Mouse (Mus musculus) Muller cell, postnatal 12 days (primary cell): Measurements from ENCODE around the gene Ccdc77.
"Not testable (repeated sequence)": the region's sequence is repeated elsewhere in the genome, so short reads cannot be mapped to it uniquely, and the experiment has no call there.

Experiments used
- DNase-seq: peaks from one replicate; pipeline ENCODE4 v3.0.0-alpha.2; 2015; ENCODE audit errors: inconsistent ontology term

Gene Ccdc77

DNA sequence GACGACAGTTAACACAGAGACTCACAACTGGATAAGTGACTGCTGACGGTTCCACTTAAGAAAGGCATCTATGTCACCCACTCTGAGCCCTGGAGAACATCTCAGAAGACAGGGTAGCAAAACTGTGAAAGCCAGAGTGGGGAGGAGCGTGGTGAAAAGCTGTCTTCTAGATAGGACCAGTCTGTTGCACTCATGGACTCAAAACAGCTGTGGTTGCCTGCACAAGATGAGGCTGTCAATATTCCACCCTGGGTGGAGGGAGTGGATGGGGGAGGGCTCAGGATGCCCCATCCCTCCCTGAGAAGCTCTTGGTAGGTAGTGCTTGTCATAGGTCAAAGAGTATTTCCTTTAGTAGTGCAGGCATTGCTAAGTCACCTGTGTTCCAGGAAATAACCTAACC, 54.4 kb downstream of the Ccdc77 start:
- DNase-seq: no peak

DNA sequence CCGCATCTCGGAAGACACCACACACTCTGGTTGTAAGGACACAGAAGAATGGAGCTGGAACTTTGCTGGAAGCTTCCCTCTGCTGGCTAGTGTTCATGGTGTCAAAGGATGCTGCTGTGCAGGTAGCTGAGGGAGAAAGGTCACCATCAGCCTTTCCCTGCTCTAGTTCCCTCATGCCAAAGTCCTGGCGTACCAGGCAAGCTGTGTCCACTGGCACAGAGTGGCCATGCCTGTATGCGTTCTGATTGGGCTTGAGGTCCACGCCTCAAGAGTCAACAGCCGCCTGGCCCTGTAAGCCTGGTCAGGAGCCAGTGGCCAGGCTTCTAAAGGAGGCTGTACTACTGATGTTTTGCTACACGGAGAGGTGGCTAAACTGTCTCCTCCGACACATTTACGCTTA, 54.8 kb downstream of the Ccdc77 start:
- DNase-seq: no peak

DNA sequence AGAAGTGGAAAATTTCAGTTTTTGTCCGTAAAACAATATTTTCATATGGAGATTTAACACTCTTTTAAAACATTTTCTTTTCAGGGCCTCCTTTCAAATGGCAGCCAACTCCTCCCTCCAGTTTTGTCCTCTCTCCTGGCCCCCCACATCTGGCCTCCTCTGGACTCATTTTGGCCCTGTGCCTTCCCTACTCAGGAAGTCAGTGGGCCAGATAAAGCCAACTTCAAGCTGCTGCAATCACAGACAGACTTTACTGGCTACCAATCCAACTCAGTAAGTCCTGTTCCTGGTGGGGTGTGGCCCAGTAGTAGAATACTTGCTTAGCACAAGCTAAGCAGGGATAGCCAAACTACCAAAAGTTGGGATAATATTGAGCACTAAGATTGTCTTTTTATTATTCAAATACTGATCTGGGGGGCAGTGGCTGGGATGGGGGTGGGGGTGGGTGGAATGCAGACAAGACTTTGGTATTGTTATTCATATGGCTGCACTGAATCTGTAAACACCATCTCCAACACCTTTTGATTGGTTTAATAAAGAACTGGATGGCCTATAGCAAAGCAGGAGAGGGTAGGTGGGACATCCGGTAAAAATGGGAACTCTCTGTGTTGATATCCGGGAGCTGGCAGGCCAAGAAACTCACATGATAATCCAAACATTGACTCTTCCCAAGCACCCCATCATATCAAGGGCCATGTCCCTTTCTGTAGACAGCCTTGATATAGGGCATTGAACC, 57.1 kb downstream of the Ccdc77 start:
- no peak for DNase-seq

DNA sequence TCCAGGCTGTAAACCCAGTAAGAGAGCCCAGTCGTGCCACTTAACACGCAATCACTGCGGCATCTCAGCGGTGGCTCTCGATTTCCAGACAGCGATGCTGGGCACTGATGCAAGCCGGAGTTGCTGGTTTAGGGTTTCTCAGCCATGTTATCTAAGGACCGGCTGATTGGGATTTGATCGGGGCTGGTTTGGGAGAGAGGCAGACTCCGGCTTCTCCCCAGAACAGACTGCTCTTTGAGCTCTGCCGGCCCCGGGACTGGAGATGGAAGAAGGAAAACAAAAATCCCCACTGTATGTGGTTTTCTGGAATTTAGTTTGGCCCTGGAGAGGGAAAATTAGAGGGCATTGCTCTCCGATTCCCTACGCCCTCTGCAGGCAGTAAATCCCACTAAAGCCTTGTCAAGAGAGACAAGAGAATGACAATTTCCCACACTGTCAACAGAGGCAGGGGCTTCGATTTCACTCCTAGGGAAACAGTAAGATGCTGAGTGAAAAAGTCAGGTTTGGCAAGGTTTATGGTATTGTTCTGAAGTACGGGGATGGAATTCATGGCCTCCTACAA, 61.3 kb downstream of the Ccdc77 start:
- DNase-seq: peak; percentile 74

DNA sequence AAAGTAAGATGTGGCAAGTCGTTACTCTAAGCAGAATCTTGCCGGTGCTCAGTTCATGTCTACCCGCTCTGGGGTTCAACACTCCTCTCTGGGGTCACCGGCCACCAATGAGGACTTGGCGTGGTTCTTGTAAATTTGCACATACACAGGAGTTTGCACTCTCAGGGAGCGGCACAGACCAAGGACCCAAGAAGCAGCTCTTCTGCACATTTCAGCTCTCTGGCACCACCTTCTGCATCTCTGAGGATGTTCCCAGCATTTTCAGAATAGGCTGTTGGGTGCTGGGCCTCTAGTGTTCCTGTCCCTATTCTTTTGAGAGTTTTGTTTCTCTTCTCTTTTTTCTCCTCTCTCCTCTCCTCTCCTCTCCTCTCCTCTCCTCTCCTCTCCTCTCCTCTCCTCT, 63.0 kb downstream of the Ccdc77 start:
- DNase-seq: peak; percentile 53

DNA sequence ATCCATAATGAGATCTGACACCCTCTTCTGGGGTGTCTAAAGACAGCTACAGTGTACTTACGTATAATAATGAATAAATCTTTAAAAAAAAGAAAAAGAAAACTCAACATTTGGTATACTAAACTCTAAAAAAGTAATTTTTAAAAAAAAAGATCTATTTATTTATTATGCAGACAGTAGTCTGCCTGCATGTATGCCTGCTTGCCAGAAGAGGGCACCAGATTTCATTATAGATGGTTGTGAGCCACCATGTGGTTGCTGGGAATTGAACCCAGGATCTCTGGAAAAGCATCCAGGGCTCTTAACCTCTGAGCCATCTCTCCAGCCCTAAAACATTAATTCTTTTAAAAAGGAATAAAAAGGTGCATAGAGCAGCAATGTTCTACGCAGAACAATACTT, 67.6 kb downstream of the Ccdc77 start:
- DNase-seq: not testable (repeated sequence)

DNA sequence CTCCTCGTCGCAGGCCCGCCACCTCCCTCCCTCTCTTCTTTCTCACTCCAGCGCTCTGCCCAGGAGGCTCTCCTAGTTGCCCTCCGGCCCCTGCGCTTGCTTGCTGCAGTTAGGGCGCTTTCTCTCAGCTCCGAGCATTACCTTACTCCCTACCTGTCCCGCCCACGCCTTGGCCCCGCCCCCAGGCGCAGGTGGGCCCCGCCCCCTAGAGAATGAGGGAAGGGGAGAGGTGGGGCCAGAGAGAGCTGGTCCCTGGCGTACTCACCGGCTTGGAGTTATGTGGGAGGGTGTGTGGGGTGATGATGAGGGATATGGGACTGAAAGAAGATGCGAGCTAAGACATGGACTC, 69.4 kb downstream of the Ccdc77 start:
- no peak for DNase-seq

DNA sequence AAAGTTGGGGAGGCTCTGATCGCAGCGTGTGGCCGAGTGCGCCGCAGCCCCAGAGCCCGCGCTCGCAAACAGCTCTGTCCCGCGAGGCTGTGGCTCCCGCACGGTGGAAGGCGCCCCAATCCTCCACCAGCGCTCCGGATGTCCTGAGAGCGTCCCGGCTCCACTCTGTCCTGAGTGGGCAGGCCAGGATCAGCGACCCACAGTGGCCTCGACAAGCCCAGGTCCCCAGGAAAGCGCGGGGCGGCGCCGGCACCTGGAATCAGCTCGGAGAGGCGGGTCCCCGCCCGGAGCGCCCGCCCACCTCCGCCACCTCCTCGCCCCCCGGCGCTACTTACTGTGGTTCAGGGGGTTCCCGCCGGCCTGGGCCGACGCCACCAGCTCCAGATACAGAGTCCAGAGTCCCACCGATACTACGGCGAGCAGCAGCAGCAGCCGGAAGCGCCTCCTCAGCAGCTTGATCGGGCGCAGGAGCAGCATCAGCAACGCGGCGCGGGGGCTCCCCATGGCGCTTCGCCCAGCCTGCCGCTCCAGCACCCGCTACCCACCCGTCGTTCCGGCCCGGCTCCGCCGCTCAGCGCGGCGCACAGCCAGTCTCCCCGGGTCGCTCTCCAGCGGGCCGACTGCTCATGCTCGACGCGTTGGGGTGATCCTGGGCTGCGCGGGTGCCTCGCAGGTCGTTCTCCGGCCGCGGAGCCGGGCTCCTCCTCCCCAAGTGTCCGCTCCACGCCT, 70.0 kb downstream of the Ccdc77 start, which contains the start of the genes D330020A13Rik and B4galnt3:
D330020A13Rik (plus strand) TSS at position 309 of the 729 bp plus-strand sequence.
B4galnt3 (minus strand) TSS at position 504 of the 729 bp plus-strand sequence.
- DNase-seq: peak; percentile 50

DNA sequence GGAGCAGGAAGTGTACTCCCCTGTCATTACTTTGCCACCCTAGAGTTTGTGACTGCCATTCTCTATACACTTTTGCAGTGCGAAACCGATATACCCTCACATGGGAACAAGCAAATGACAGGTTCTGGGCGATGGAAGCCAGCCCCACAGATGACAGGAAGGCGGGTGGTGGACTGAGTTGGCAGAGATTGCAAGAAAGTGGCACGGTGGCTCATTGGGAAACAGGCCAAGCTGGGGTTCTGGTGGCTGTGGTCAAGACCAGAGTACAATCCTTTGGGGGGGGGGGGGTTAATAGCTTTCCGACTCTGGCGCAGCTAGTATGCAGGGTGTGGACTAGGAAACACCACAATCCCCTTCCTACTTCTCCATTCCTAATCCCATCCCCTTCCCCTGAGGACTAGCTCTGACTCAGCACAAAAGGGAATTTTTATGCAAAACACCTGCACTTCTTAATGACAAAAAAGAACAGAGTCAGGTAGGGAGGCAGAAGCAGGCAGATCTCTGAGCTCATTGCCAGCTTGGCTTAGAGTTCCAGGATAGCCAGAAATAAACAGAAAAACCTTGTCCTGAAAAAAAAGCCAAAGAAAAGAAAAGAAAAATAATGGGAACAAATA, 72.7 kb downstream of the Ccdc77 start:
- DNase-seq: no peak

DNA sequence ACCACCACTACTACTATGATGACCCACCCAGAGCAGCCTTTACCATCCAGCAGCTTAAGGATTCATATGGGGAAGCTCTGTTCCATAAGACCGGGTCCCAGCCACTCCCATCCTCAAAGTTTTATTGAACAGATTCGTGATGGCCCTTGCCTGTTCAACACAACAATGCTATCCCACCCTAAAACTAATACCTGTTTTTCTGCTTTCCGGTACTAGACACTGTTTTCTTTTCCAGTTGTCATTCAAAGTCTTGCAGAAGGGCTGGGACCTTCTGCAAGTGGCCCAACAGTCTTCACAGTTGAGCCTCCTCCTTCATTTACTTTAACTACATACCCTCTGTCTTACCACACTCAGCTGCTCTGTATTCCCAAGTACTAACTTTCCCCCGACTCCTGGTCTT, 74.7 kb downstream of the Ccdc77 start:
- no peak for DNase-seq

DNA sequence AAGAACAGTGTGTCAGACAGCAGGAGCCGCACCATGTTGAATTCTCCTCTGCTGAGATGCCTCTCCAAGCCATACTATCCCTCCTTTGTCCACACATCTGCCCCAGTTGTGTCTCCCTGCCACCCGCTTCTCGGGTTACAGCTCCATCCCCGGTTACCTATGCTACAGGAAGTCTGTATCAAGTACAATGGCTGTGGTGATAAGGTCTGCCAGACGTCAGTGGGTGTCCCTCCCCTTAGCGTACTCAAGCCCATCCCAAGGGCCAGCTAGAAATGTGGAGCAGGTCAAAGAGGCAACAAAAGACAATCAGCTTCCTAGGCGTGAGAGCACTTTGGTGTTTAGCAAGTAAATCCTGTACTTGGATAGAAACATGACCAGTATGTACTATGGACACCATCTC, 75.6 kb downstream of the Ccdc77 start:
- DNase-seq: no peak

DNA sequence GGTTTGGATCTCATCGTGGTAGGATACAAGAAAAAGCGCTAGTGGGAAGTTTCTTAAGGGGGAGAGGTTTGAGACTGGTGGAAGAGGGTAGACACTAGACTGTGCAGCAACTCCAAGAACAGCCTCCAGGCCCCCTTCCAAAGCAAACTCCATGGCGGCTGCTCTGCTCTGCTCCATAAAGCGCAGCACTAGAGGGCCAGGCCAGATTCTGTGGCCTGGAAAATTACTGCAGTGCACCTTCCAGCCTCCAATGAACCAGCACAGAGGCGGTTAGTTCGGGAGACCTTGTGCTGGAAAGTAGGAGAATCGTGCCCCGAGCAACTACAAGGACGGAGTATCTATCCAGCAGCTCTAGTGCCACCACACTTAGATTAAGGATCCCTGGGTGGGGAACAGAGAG, 76.9 kb downstream of the Ccdc77 start:
- DNase-seq: no peak

DNA sequence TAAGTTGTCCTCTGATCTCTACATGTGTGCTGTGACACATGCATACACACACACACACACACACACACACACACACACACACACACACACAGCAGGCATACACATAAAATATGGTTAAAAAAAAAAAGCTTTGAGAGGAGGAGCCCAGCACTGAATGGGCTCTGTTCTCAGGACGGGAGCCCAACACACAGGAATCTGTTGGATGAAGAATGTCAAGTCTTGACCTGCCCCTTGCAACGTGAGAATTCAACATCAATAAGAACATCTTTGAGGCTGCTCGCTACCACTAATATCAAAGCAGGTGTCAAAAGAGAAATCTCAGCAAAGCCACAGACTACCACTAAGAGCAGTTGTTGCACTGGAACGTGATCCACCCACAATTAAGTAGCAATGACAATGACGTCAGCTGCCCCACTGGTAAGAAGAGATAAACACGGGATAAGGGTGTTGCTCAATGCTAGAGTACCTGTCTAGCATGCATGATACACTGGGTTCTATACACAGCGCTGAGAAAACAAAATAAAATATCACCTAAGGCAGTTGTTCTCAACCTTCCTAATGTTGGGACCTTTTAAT, 87.2 kb downstream of the Ccdc77 start:
- DNase-seq: no peak

DNA sequence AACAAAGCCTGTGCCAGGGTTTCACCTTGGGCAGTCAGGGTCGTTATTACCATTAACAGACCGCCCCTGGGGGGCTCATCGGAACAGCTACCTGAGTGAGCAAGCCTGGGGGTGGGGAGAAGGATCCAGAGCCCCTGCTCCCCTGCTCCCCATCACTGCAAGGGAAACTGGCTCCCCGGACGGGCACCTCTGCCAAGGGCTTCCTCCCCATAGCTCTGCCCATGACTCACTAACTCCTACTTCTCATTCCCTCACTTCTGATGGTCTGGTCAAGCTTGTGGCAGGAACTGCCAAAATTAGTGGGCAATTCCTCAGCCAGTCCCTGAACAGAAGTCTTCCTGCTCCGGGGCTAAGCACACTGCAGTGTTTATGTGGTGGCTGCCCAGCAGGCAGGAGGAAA, 88.9 kb downstream of the Ccdc77 start:
- peak; percentile 47 for DNase-seq

DNA sequence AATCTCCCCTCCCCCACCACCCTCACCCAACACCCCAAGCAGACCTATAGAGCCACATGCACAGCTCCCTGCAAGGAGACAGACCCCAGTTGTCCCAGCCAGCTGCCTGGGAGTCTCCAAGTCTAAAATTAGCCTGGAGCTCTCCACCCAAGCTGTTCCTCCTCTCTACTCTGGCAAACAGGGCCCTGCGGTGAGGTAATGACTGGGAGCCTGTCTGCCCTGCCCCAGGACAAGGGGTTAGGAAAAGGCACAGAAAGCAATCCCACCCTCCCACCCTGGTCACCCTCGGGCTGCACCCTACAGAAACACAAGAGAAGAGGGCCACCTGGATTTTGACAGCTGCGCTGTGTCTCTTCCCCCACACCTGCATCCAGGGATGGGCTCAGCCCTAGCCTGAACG, 89.3 kb downstream of the Ccdc77 start:
- no peak for DNase-seq
